27 mouse cellular contexts compared by ENCODE assay signal in genomic region chr2:118391201-118391600, GRCm38 (mm10). TPM values are rescaled to one million over a fixed set of nuclear protein-coding genes. Genes with fewer than 3 reads are reported as not detected.
"Had no signal": no experiment of that assay in that cellular context is flagged by ENCODE, and none has a peak within 500 bp of the region (broad histone marks: within the 10 kb centered on the region; RNA-seq: fewer than 3 reads in every experiment).

No protein-coding gene starts in this region.

- ATAC-seq: hindbrain, embryonic 16.5 days; inflammation-experienced regulatory T-cells, adult 6 months; intestine, embryonic 15.5 days; intestine, postnatal 0 days had no signal

- H3K9ac ChIP-seq: heart, embryonic 12.5 days; hindbrain, embryonic 12.5 days; hindbrain, embryonic 14.5 days; intestine, embryonic 15.5 days; limb, embryonic 12.5 days; liver, embryonic 13.5 days had no signal

- DNase-seq: gastrocnemius, postnatal 10 days; gastrocnemius, postnatal 25 days; heart, adult 18-20 months; heart, postnatal 10 days; heart, postnatal 4 days; kidney, adult 18-20 months; kidney, adult 8-10 months; kidney, postnatal 10 days; kidney, postnatal 25 days; kidney, postnatal 4 days; liver; liver, embryonic 13.5 days had no signal

- H3K4me2 ChIP-seq: heart, embryonic 12.5 days; hindbrain, embryonic 12.5 days; hindbrain, embryonic 14.5 days; intestine, embryonic 15.5 days; limb, embryonic 12.5 days; liver, embryonic 11.5 days; liver, embryonic 13.5 days had no signal

- H3K4me3 ChIP-seq: heart, embryonic 10.5 days; heart, embryonic 12.5 days; hindbrain, embryonic 10.5 days; hindbrain, embryonic 12.5 days; intestine, embryonic 15.5 days; layer of hippocampus, adult 2 months; left cerebral cortex, adult 2 months; limb, embryonic 10.5 days; limb, embryonic 12.5 days; liver, embryonic 13.5 days had no signal

- H3K9me3 ChIP-seq: heart, embryonic 10.5 days; heart, embryonic 12.5 days; hindbrain, embryonic 12.5 days; intestine, embryonic 15.5 days; limb, embryonic 10.5 days; limb, embryonic 12.5 days; liver, embryonic 13.5 days had no signal

- H3K27ac ChIP-seq: heart, embryonic 10.5 days; hindbrain, embryonic 10.5 days; hindbrain, embryonic 12.5 days; hindbrain, embryonic 14.5 days; intestine, embryonic 15.5 days; layer of hippocampus, adult 2 months; left cerebral cortex, adult 2 months; limb, embryonic 10.5 days; limb, embryonic 12.5 days; liver, embryonic 13.5 days had no signal

- H3K27me3 ChIP-seq: heart, embryonic 12.5 days; hindbrain, embryonic 12.5 days; intestine, embryonic 15.5 days; limb, embryonic 12.5 days; liver, embryonic 13.5 days had no signal

- H3K36me3 ChIP-seq: heart, embryonic 10.5 days; heart, embryonic 12.5 days; hindbrain, embryonic 12.5 days; intestine, embryonic 15.5 days; limb, embryonic 10.5 days; limb, embryonic 12.5 days; liver, embryonic 13.5 days had no signal

RNA-seq across cellular contexts. Expression of gene Gpr176, which starts 18.0 kb away (rescaled TPM):
- total RNA-seq: granulocyte monocyte progenitor cell, adult 5-6 weeks had no signal
